Mouse (Mus musculus) cerebellum, adult 2 months (tissue): ENCODE measurements around the gene Itga2. TPM values are rescaled to one million over a fixed set of nuclear protein-coding genes. Genes with fewer than 3 reads are reported as not detected.

Experiments
- DNase-seq, 2 experiments: peaks; one replicate each; pipeline ENCODE4 v3.0.0; 2021
- H3K27ac ChIP-seq: fragments of 200-500 bp; 2 replicates; pipeline ENCODE4 v1.5.1; 2012; ENCODE audit warnings: low read length, control low read depth, inconsistent platforms; ENCODE audit not compliant: insufficient read depth
- H3K27me3 ChIP-seq: fragments of 200-500 bp; 2 replicates; pipeline ENCODE4 v1.6.1; 2012; ENCODE audit warnings: inconsistent platforms, mild to moderate bottlenecking, low read length, moderate library complexity; ENCODE audit not compliant: control insufficient read depth, insufficient read depth
- H3K4me1 ChIP-seq: fragments of 200-500 bp; 2 replicates; pipeline ENCODE4 v1.6.1; 2011; ENCODE audit warnings: low read length; ENCODE audit not compliant: control insufficient read depth, insufficient read depth
- H3K4me3 ChIP-seq: fragments of 200-500 bp; replicated peaks from 2 replicates; pipeline ENCODE3; 2011; ENCODE audit warnings: mild to moderate bottlenecking, low read depth, low read length, control low read depth; ENCODE audit not compliant: insufficient read depth
- CTCF ChIP-seq: fragments of 200-500 bp; IDR thresholded peaks from 2 replicates; pipeline ENCODE4 v1.5.1; 2011; ENCODE audit warnings: low read depth, mild to moderate bottlenecking, control low read depth, low read length, moderate library complexity, borderline replicate concordance; ENCODE audit not compliant: insufficient read depth
- POLR2A ChIP-seq: fragments of 200-500 bp; IDR thresholded peaks from 2 replicates; pipeline ENCODE4 v1.6.1; 2011; ENCODE audit warnings: low read length, control low read depth, borderline replicate concordance; ENCODE audit not compliant: insufficient read depth
- WGBS: fragments of 180-500 bp; shearing (Covaris S2); methylation state at CpG from one replicate; pipeline ENCODE4 v1.1.7; 2018; 5-methylcytosine and 5-hydroxymethylcytosine counted together
- polyA plus RNA-seq: library from polyadenylated mRNA; depleted of rRNA; stranded (reverse); fragments of >200 nt; gene quantifications from 2 replicates; pipeline ENCODE4 v1.2.3, GENCODE M21; 2012

Itga2 gene
- polyA plus RNA-seq, 1 experiment, result 0.10 TPM

DNA sequence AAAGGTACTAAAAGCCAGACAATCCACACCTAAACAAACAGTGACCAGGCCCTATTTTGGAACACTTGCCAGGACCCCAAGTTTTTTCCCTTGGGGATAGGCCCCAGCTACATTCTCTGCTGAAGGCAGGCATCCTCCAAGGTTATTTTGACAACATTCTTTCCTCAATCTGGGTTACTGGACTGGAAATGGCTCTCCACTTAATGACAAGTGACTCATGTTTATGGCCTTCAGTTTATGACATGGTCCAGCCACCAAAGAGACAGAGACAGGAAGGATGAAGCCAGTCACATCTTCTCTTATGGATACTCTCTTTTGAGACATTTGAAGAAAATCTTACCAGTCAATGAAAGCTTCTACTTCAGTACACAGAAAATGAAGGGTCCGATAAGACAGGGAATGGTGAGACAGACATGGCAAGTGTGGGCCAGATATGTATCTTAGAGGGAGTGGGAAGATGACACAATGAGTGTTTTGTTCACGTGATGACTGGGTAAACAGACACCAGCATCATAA is 55.8 kb downstream of the Itga2 start:
- no peaks in the 10 kb centered on the region for H3K27me3 ChIP-seq
- DNase-seq, result no peak
- no peak overlapping the region for H3K4me3 ChIP-seq
- TF ChIP-seq POLR2A, result no peak
- TF ChIP-seq CTCF, result no peak
- no peak overlapping the region for H3K27ac ChIP-seq
- 88% methylated on average over 2 of the region's 2 CpGs for WGBS
- no peaks in the 10 kb centered on the region for H3K4me1 ChIP-seq

DNA sequence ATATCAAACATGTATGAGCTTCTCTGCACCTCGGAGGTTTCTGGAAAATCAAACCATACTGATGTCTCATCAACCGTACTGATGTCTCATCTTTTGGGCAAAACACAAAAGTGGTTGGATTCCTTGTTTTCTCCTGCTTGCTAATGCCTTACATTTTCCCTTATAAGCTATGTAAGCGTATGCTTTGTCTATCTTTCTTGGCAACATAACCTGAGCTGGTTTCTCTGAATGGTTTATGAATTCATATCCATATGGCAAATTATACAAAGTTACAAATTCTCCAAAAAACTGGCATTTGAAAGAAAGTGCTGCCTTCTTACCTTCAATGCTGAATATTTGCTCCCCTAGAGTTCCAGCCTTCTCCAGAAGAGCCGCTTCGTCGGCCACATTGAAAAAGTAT is 57.2 kb downstream of the Itga2 start:
- DNase-seq, result no peak

DNA sequence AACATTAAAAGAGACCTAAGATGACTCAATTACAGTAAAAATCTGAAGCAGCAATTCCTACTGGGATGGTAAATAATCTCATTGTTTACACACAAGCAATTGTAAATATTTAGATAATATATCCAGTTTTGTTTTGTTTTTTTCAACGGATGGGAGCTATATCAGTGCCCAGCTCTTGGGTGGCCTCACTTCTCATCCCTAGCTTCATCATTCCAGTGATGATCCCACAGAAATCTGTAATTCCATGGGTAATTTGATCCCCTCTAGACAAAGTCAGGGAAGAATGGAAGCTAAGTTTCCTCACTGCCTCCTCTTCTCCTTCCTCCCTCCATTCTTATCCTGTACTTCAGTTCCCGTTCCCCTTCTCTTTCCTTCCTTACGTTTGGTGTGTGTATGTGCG is 74.4 kb downstream of the Itga2 start:
- DNase-seq, result no peak
- Histone ChIP-seq H3K4me3 (no peak overlapping the region), H3K27me3 (no peaks in the 10 kb centered on the region), H3K4me1 (no peaks in the 10 kb centered on the region), H3K27ac (no peak overlapping the region)
- TF ChIP-seq POLR2A, result no peak
- TF ChIP-seq CTCF, result no peak
- 95% methylated on average over 4 of the region's 4 CpGs for WGBS

More for the DNA sequence above, 57.2 kb downstream of the Itga2 start:
- Histone ChIP-seq H3K4me3 (no peak overlapping the region), H3K27me3 (no peaks in the 10 kb centered on the region), H3K4me1 (no peaks in the 10 kb centered on the region), H3K27ac (no peak overlapping the region)
- 93% methylated on average over 6 of the region's 6 CpGs for WGBS
- TF ChIP-seq CTCF (no peak), POLR2A (no peak)

DNA sequence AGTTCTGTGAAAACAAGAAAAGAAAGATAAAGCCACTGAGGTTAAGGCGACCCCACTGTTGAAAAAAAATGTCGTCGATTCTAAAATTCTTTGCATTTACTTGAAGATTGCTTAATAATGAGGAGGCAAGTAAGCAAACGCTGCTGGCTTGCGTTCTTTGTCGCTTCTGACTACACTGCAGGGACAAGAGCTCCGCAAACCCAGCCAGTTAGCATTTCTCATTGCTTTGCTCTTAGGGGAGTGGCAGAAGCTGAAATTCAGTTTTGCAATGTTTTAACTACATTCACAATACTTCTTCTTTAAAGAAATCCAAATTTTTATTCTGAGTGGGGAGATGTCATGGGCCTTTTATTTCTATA is 75.7 kb downstream of the Itga2 start:
- TF ChIP-seq CTCF, result no peak
- no peak for TF ChIP-seq POLR2A
- 66% methylated on average over 7 of the region's 7 CpGs for WGBS
- no peaks in the 10 kb centered on the region for H3K27me3 ChIP-seq
- H3K4me3 ChIP-seq, result no peak overlapping the region
- H3K27ac ChIP-seq, result no peak overlapping the region
- H3K4me1 ChIP-seq, result no peaks in the 10 kb centered on the region
- no peak for DNase-seq

DNA sequence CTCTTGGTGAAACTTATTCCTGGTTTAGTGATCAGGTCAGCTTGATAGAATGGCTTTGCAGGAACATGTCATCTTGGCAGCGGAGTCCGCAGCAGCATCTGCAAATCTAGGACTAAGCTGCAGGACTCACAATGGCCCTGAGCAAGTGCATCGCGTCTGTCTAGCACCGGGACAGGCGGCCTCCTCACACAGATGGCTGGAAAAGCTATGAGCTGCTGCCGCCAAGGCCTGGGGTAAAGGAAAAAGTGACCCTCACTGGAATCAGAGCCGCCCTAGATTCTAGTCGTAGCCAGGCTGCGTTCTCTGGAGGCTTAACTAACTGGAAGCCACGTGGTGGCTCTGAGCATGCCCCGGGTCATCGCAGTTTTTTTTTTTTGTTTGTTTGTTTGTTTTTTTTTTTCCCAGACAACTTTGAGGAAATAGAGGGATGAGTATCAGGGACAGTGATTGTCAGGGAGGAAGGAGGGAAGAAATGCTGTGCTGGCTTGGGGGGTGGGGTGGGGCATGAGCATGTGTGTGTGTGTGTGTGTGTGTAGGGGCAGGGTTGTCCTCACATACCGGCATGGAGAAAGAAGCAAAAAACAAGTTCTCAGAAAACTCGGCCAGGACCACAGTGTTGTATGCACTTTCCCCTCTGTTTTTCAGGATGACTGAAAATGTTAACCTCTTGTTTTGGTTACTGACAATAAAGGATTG is 76.2 kb downstream of the Itga2 start:
- WGBS, result 10% methylated on average over 15 of the region's 15 CpGs
- TF ChIP-seq CTCF (no peak), POLR2A (no peak)
- no peaks in the 10 kb centered on the region for H3K4me1 ChIP-seq
- no peaks in the 10 kb centered on the region for H3K27me3 ChIP-seq
- no peak overlapping the region for H3K27ac ChIP-seq
- peak; percentile 42 to 59 for DNase-seq
- H3K4me3 ChIP-seq, result no peak overlapping the region

DNA sequence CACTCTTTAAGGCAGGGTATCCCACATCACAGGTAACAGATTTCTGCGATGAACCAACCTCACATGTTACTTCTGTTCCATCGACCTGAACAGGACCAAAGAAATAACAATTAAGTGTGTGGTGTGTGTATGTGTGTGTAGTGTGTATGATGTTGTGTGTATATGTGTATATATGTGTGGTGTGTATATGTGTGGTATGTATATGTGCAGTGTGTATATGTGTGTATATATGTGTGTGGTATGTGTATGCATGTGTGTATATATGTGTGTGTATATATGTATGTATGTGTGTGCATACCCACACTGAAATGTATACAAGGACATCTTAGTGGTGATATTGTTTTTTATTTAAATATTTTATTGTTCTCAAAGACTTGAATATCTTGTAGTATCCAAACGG is 77.5 kb downstream of the Itga2 start:
- WGBS, result 96% methylated on average over 3 of the region's 3 CpGs
- Histone ChIP-seq H3K4me3 (no peak overlapping the region), H3K27ac (no peak overlapping the region), H3K4me1 (no peaks in the 10 kb centered on the region), H3K27me3 (no peaks in the 10 kb centered on the region)
- no peak for TF ChIP-seq POLR2A
- no peak for TF ChIP-seq CTCF
- DNase-seq, result no peak

DNA sequence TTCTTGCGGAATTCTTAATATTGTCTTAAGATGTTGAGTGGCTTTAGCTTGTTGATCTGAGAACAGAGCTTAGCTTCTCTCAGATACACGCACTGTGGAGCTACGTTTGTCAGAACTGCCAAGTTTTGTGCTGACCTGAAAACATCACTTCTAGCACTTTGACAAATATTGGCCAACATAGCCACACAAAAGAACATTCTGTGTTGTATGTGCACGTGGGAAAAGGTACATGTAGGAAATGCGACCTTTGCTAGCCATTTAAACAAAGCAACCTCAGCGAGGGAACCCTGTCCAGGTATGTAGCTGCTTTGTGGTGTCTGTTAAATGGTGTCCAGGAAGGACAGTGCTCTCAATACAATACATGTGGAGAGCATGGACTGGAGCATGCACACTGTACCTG is 77.9 kb downstream of the Itga2 start:
- Histone ChIP-seq H3K27ac (no peak overlapping the region), H3K4me3 (no peak overlapping the region), H3K27me3 (no peaks in the 10 kb centered on the region), H3K4me1 (no peaks in the 10 kb centered on the region)
- WGBS, result 91% methylated on average over 6 of the region's 6 CpGs
- no peak for DNase-seq
- TF ChIP-seq POLR2A, result no peak
- no peak for TF ChIP-seq CTCF

DNA sequence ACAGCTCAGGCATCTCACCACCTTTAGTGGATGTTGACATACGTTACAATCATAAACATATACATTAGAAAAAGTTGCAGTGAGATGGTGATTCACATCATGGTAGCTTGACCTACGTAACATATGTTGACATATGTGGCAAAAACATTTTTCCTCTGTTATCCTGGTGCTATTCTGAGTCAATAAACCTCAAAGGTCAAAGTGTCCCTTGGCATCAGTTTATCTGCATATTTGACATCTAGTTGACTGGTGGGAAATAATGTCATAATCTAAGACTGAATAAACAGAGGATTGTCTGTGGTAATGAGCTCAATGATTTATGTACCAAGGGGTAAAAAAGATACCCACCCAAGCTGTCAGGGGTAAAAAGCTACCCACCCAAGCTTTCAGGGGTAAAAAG is 78.7 kb downstream of the Itga2 start:
- DNase-seq, result no peak
- TF ChIP-seq POLR2A (no peak), CTCF (no peak)
- H3K4me3 ChIP-seq, result no peak overlapping the region
- no peak overlapping the region for H3K27ac ChIP-seq
- H3K4me1 ChIP-seq, result no peaks in the 10 kb centered on the region
- 96% methylated on average over 2 of the region's 2 CpGs for WGBS
- H3K27me3 ChIP-seq, result no peaks in the 10 kb centered on the region
